Mouse (Mus musculus) ES-Bruce4 (cell line): Measurements from ENCODE around the gene Cand1. TPM values are rescaled to one million over a fixed set of nuclear protein-coding genes. Genes with fewer than 3 reads are reported as not detected.

ENCODE experiments used
- H3K27ac ChIP-seq: 2 replicates; pipeline ENCODE4 v1.5.1; 2012; ENCODE audit warnings: low read length, inconsistent platforms; ENCODE audit not compliant: insufficient read depth
- H3K27me3 ChIP-seq: 2 replicates; pipeline ENCODE4 v1.6.1; 2012; ENCODE audit warnings: mild to moderate bottlenecking, low read length, inconsistent platforms; ENCODE audit not compliant: control insufficient read depth, poor library complexity, insufficient read depth, severe bottlenecking
- H3K36me3 ChIP-seq: 2 replicates; pipeline ENCODE4 v1.6.1; 2012; ENCODE audit warnings: inconsistent platforms, mild to moderate bottlenecking, low read length, moderate library complexity; ENCODE audit not compliant: control insufficient read depth, poor library complexity, insufficient read depth, severe bottlenecking
- H3K4me1 ChIP-seq: one replicate; pipeline ENCODE4 v1.8.1; 2011; ENCODE audit warnings: low read length; ENCODE audit not compliant: control insufficient read depth, insufficient read depth
- H3K4me3 ChIP-seq: 2 replicates; pipeline ENCODE4 v1.5.1; 2011; ENCODE audit warnings: low read depth, mild to moderate bottlenecking, low read length
- H3K9ac ChIP-seq: 2 replicates; pipeline ENCODE4 v1.6.1; 2012; ENCODE audit warnings: low read depth, mild to moderate bottlenecking, inconsistent platforms; ENCODE audit not compliant: poor library complexity, severe bottlenecking
- H3K9me3 ChIP-seq: replicated peaks from 2 replicates; pipeline ENCODE4 v1.6.1; 2012; ENCODE audit warnings: mild to moderate bottlenecking, low read length, inconsistent platforms; ENCODE audit not compliant: control insufficient read depth, poor library complexity, insufficient read depth, severe bottlenecking
- CTCF ChIP-seq: IDR thresholded peaks from one replicate; pipeline ENCODE4 v1.8.1; 2011; ENCODE audit warnings: low read depth, low read length
- EP300 ChIP-seq: IDR thresholded peaks from 2 replicates; pipeline ENCODE4 v1.6.1; 2011; ENCODE audit warnings: low read depth, low read length; ENCODE audit not compliant: insufficient read depth
- POLR2A ChIP-seq: IDR thresholded peaks from one replicate; pipeline ENCODE4 v1.8.1; 2011; ENCODE audit warnings: low read length; ENCODE audit not compliant: insufficient read depth
- polyA plus RNA-seq: library from polyadenylated mRNA; stranded (reverse); fragments of >200 nt; gene quantifications from 2 replicates; pipeline ENCODE4 v1.2.4, GENCODE M21; 2011; ENCODE audit warnings: low read depth; ENCODE audit not compliant: missing spikeins, insufficient read depth, insufficient read length

Gene Cand1
- polyA plus RNA-seq, 1 experiment: 170 TPM

GRCm38 (mm10) chr10:119270384-119270985 is 30.6 kb upstream of the Cand1 start:
- H3K27ac ChIP-seq: no peak overlapping the region
- no peaks in the 10 kb centered on the region for H3K36me3 ChIP-seq
- no peaks in the 10 kb centered on the region for H3K4me1 ChIP-seq
- H3K4me3 ChIP-seq: no peak overlapping the region
- no peaks in the 10 kb centered on the region for H3K27me3 ChIP-seq
- TF ChIP-seq CTCF: no peak
- TF ChIP-seq POLR2A: no peak
- no peak for TF ChIP-seq EP300
- H3K9me3 ChIP-seq: no peaks in the 10 kb centered on the region
- no peak overlapping the region for H3K9ac ChIP-seq

- TF ChIP-seq CTCF (no peak), POLR2A (no peak), EP300 (no peak)
- no peaks in the 10 kb centered on the region for H3K4me1 ChIP-seq
- H3K9me3 ChIP-seq: no peaks in the 10 kb centered on the region
- no peak overlapping the region for H3K27ac ChIP-seq
- H3K27me3 ChIP-seq: no peaks in the 10 kb centered on the region
- no peak overlapping the region for H3K9ac ChIP-seq
- no peak overlapping the region for H3K4me3 ChIP-seq
- H3K36me3 ChIP-seq: no peaks in the 10 kb centered on the region
These were observed 24.9 kb upstream of the Cand1 start for GRCm38 (mm10) chr10:119264761-119265160.

GRCm38 (mm10) chr10:119262821-119263220 is 23.0 kb upstream of the Cand1 start:
- Histone ChIP-seq H3K9ac (no peak overlapping the region), H3K27ac (no peak overlapping the region), H3K4me1 (no peaks in the 10 kb centered on the region), H3K9me3 (no peaks in the 10 kb centered on the region), H3K4me3 (no peak overlapping the region), H3K27me3 (no peaks in the 10 kb centered on the region), H3K36me3 (no peaks in the 10 kb centered on the region)
- TF ChIP-seq EP300: no peak
- TF ChIP-seq CTCF: no peak
- no peak for TF ChIP-seq POLR2A

GRCm38 (mm10) chr10:119257876-119258275 is 18.0 kb upstream of the Cand1 start:
- no peaks in the 10 kb centered on the region for H3K4me1 ChIP-seq
- no peak overlapping the region for H3K9ac ChIP-seq
- H3K4me3 ChIP-seq: no peak overlapping the region
- no peaks in the 10 kb centered on the region for H3K36me3 ChIP-seq
- H3K9me3 ChIP-seq: peaks cover 11% of the 10 kb centered on the region
- no peak for TF ChIP-seq EP300
- no peak for TF ChIP-seq POLR2A
- TF ChIP-seq CTCF: no peak
- H3K27me3 ChIP-seq: no peaks in the 10 kb centered on the region
- no peak overlapping the region for H3K27ac ChIP-seq

GRCm38 (mm10) chr10:119244146-119244545 is 4.3 kb upstream of the Cand1 start:
- Histone ChIP-seq H3K4me1 (no peaks in the 10 kb centered on the region), H3K27me3 (no peaks in the 10 kb centered on the region), H3K9me3 (no peaks in the 10 kb centered on the region), H3K4me3 (peak overlapping the region; percentile 19; the same call in 1 of the 2 replicates), H3K27ac (no peak overlapping the region), H3K9ac (peak overlapping the region; percentile 2; the same call in 1 of the 2 replicates), H3K36me3 (no peaks in the 10 kb centered on the region)
- no peak for TF ChIP-seq CTCF
- TF ChIP-seq EP300: no peak
- TF ChIP-seq POLR2A: no peak

GRCm38 (mm10) chr10:119240722-119241089 is 851 bp upstream of the Cand1 start:
- no peaks in the 10 kb centered on the region for H3K27me3 ChIP-seq
- peak overlapping the region; percentile 98 for H3K9ac ChIP-seq
- H3K9me3 ChIP-seq: no peaks in the 10 kb centered on the region
- peak overlapping the region; percentile 89 for H3K27ac ChIP-seq
- TF ChIP-seq POLR2A (no peak), EP300 (no peak), CTCF (no peak)
- peaks cover 5% of the 10 kb centered on the region for H3K4me1 ChIP-seq
- H3K4me3 ChIP-seq: peak overlapping the region; percentile 98
- peaks cover 2% of the 10 kb centered on the region; the same call in 1 of the 2 replicates for H3K36me3 ChIP-seq
